Mouse (Mus musculus) kidney, postnatal 0 days (tissue): ENCODE measurements around the gene Tnks2. TPM values are rescaled to one million over a fixed set of nuclear protein-coding genes. Genes with fewer than 3 reads are reported as not detected.

Experiments
- ATAC-seq: fragments of 200-750 bp; cut with Nextera tagmentation; replicated peaks from 2 replicates; pipeline ENCODE4 v1.8.0; 2017; ENCODE audit warnings: low read depth, moderate number of reproducible peaks, moderate TSS enrichment, moderate library complexity; ENCODE audit not compliant: low FRiP score
- DNase-seq: peaks from one replicate; pipeline ENCODE4 v3.0.0-alpha.2; 2016; ENCODE audit warnings: low spot score
- H3K27ac ChIP-seq: fragments of 300-500 bp; sonication (generic); 2 replicates; pipeline ENCODE4 v1.5.1; 2014; ENCODE audit warnings: mild to moderate bottlenecking
- H3K27me3 ChIP-seq: fragments of 300-500 bp; sonication (generic); 2 replicates; pipeline ENCODE4 v1.6.1; 2014; ENCODE audit warnings: low read length, mixed read lengths; ENCODE audit not compliant: insufficient read depth
- H3K36me3 ChIP-seq: fragments of 300-500 bp; sonication (generic); 2 replicates; pipeline ENCODE4 v1.6.1; 2014; ENCODE audit warnings: low read length, mixed read lengths; ENCODE audit not compliant: insufficient read depth
- H3K4me1 ChIP-seq: fragments of 300-500 bp; sonication (generic); replicated peaks from 2 replicates; pipeline ENCODE4 v1.6.1; 2014; ENCODE audit warnings: antibody characterized with exemption, low read length, mixed read lengths; ENCODE audit not compliant: insufficient read depth
- H3K4me2 ChIP-seq: fragments of 300-500 bp; sonication (generic); 2 replicates; pipeline ENCODE4 v1.6.1; 2014; ENCODE audit warnings: mild to moderate bottlenecking, low read length, moderate library complexity, mixed read lengths
- H3K4me3 ChIP-seq: fragments of 300-500 bp; sonication (generic); replicated peaks from 2 replicates; pipeline ENCODE4 v1.5.1; 2014; ENCODE audit warnings: low read depth, low read length
- H3K9ac ChIP-seq: fragments of 300-500 bp; sonication (generic); 2 replicates; pipeline ENCODE4 v1.6.1; 2014; ENCODE audit warnings: low read depth, low read length
- H3K9me3 ChIP-seq: fragments of 300-500 bp; sonication (generic); replicated peaks from 2 replicates; pipeline ENCODE4 v1.6.1; 2016; ENCODE audit warnings: low read length, inconsistent platforms, mixed read lengths
- CTCF ChIP-seq: IDR thresholded peaks from 2 replicates; pipeline ENCODE4 v1.5.1; 2016; ENCODE audit warnings: antibody characterized with exemption, low read depth, mild to moderate bottlenecking, moderate library complexity
- WGBS: fragments of 180-500 bp; shearing (Covaris S2); extraction: QIAGEN DNeasy Blood & Tissue Kit; methylation state at CpG from one replicate; pipeline ENCODE4 v1.1.7; 2014; 5-methylcytosine and 5-hydroxymethylcytosine counted together
- polyA plus RNA-seq: library from polyadenylated mRNA; unstranded; fragments of >200 nt; fragmentation: Nextera tagmentation; extraction: Ambion mirVana; gene quantifications from 2 replicates; pipeline ENCODE4 v1.2.1, GENCODE M21; 2015

The Tnks2 gene
- polyA plus RNA-seq, 1 experiment from 2014 or later: 38.1 TPM

DNA sequence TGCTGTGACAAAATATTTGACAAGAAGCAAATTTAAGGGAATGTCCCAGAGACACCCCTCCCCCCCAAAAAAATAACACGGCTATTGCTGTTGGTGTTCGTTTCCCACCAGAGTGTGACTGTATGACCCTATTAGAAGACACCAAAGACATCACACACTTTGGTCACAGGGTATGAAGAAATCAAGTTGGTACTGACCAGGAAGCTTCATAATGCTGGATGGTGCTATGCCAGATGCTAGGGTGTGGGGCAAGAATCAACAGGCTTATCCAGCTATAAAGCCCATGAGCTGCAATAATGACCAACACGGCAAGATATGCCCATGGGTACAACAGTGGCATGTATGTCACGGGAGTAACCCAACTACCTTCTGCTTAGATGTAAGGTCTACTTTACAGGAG, 11.3 kb upstream of the Tnks2 start:
- Histone ChIP-seq H3K4me1 (0 out of 2 replicates have a peak, but pooled peaks cover 4% of the 10 kb centered on the region), H3K27ac (no peak overlapping the region), H3K36me3 (no peaks in the 10 kb centered on the region), H3K4me2 (no peak overlapping the region), H3K4me3 (no peak overlapping the region), H3K9ac (no peak overlapping the region), H3K9me3 (no peaks in the 10 kb centered on the region), H3K27me3 (no peaks in the 10 kb centered on the region)
- ATAC-seq (no peak), DNase-seq (no peak)
- TF ChIP-seq CTCF: no peak
- 90% methylated on average over 4 of the region's 4 CpGs for WGBS

DNA sequence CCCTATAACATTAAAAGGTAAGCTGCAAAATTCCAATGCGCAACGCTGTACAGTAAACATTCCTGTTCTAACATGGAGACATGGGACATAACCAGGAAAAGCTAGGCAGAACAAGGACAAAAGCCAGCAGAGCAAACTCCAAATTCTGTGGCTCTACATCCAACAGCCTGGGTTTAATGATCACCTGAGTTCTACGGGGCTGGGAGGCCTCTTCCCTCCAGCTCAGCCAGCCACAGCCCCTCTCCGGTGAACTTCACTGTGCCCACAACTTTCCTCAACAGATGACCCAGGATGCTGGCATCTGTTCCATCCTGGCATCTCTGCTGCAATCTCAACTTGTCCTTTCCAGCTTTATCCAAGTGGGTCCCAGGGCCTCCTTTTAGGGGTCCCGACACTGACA, 6.4 kb upstream of the Tnks2 start:
- Histone ChIP-seq H3K4me1 (no peaks in the 10 kb centered on the region), H3K36me3 (no peaks in the 10 kb centered on the region), H3K4me2 (no peak overlapping the region), H3K27ac (no peak overlapping the region), H3K9ac (no peak overlapping the region), H3K9me3 (no peaks in the 10 kb centered on the region), H3K27me3 (no peaks in the 10 kb centered on the region), H3K4me3 (no peak overlapping the region)
- TF ChIP-seq CTCF: no peak
- DNase-seq: no peak
- 83% methylated on average over 5 of the region's 5 CpGs for WGBS
- ATAC-seq: no peak

DNA sequence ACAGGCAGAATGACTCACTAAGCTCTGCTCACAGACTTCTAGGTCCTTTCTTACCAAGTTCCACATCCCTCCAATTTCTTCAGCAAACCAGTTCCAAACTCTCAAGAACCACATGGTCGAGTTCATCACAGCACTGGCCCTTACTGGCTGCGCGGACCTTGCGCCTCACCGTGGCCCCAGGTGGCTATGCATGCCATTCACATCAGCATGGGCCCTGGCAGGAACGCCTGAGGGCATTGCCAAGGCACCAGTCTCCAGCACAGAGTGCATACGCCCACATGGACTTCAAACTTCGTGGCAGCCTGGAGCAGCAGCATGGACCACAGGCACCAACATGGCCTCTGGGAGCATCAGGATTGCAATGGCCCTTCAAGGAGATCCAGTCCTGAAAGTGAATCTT, 5.7 kb upstream of the Tnks2 start:
- DNase-seq (no peak), ATAC-seq (no peak; the same call in 1 of the 2 replicates)
- Histone ChIP-seq H3K4me1 (no peaks in the 10 kb centered on the region), H3K9me3 (no peaks in the 10 kb centered on the region), H3K36me3 (no peaks in the 10 kb centered on the region), H3K27me3 (no peaks in the 10 kb centered on the region), H3K4me3 (no peak overlapping the region), H3K4me2 (no peak overlapping the region), H3K9ac (no peak overlapping the region), H3K27ac (no peak overlapping the region)
- WGBS: 64% methylated on average over 8 of the region's 8 CpGs
- peak; percentile 42; the same call in 1 of the 2 replicates for TF ChIP-seq CTCF

DNA sequence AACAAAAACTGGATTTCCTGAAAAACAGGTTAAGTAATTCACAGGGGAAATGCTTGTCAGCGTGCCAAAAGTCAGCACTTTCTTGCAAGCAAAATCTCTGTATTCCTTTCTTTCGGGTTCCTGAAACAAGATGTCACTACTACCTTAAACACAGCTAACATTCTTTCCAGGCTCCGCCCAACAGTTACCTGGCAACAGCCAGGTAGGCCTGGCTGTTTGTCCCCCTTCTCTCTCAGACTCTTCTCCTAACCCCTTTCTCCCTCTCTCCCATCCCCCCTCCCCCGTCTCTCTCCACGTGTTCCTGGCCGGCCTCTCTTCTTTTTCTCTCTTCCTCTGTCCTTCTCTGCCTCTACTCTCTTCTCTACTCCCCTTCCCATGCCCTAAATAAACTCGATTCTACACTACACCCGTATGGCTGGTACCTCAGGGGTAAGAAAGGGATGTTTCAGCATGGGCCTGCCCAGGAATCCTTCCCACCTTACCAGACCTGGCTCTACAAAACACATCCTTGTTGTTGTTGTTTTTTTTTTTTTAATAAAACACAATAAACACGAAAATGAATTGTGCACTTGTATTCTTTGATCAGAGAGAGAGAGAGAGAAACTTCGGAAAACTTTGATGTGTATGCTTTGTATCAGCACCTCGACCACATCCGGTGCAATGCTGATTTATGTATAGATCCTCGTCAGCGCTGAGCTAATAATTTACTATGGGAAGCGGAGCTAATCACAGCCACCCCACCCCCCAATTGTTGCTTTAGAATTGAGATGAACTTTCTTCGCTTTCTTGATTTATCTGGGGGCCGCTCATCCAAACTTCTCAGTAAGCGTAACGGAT, 863 bp upstream of the Tnks2 start:
- peak; percentile 88 for DNase-seq
- H3K4me3 ChIP-seq: peak overlapping the region; percentile 98
- 4% methylated on average over 19 of the region's 19 CpGs for WGBS
- ATAC-seq: peak; percentile 44; the same call in 1 of the 2 replicates
- H3K4me2 ChIP-seq: peak overlapping the region; percentile 72
- no peaks in the 10 kb centered on the region for H3K36me3 ChIP-seq
- H3K9ac ChIP-seq: peak overlapping the region; percentile 98
- no peaks in the 10 kb centered on the region for H3K27me3 ChIP-seq
- peak overlapping the region; percentile 99 for H3K27ac ChIP-seq
- H3K4me1 ChIP-seq: no peaks in the 10 kb centered on the region; the same call in none of the 2 replicates
- no peak for TF ChIP-seq CTCF
- H3K9me3 ChIP-seq: no peaks in the 10 kb centered on the region

DNA sequence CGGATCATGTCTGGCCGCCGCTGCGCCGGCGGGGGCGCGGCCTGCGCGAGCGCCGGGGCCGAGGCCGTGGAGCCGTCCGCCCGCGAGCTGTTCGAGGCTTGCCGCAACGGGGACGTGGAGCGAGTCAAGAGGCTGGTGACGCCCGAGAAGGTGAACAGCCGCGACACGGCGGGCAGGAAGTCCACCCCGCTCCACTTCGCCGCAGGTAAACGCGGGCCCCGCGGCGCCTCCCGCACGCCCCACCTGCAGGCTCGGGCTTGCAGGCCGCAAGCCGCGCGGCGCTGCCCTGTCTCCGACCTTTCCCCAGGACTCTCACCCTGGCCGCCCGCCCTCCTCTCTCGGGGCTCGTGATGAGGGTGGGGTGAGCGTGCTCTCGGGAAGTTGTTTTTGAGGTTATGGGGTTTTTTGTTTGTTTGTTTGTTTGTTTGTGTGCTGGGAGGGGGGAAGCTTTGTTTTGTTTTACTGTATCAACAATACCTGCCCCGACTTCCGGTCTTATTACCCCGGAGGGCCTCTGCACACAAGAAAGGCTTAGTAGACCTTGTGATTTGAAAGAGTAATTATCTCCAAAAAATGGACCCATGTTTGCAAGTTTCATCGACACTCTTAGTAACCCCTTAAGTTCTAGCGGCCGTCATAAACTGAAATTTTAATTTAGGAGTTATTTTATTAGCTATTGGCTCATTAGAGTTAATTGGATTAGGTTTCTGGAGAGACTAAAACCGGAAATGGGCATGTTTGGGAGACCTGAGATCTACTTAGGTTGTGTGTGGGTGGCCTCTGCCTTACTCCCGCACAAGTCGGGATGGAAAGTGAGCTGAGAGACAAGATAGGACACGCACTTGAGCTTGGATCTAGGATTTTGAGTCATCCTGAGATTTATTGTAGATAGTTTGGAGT, 750 bp downstream of the Tnks2 start:
- no peaks in the 10 kb centered on the region for H3K27me3 ChIP-seq
- under 1% methylated on average over 59 of the region's 62 CpGs for WGBS
- ATAC-seq (peak; percentile 57), DNase-seq (peak; percentile 68)
- no peaks in the 10 kb centered on the region for H3K9me3 ChIP-seq
- TF ChIP-seq CTCF: no peak
- H3K27ac ChIP-seq: peak overlapping the region; percentile 99
- no peaks in the 10 kb centered on the region; the same call in none of the 2 replicates for H3K4me1 ChIP-seq
- H3K4me3 ChIP-seq: peak overlapping the region; percentile 98
- 0 out of 2 replicates have a peak, but pooled peaks cover 4% of the 10 kb centered on the region for H3K36me3 ChIP-seq
- H3K9ac ChIP-seq: peak overlapping the region; percentile 98
- H3K4me2 ChIP-seq: peak overlapping the region; percentile 72

DNA sequence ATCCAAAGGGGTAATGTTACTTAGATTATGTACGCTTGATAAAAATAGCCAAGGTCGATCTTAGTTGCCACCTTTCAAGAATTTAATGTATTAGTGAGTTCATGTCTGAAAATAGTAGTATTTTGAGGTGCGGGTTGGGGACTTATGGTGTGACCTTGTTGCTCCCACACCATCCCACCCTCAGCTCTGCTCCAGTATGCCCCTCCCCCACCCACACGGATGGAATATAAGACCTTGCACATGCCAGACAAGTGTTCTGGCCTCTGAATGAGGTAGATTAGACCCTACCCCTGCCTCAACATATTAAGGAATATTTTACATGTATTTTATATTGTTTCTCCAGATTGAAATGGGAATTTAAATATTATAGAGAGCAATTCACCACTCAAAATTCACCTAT, 2.0 kb downstream of the Tnks2 start:
- peak overlapping the region; percentile 98 for H3K4me3 ChIP-seq
- H3K4me2 ChIP-seq: peak overlapping the region; percentile 72
- H3K27me3 ChIP-seq: no peaks in the 10 kb centered on the region
- H3K9me3 ChIP-seq: no peaks in the 10 kb centered on the region
- DNase-seq (no peak), ATAC-seq (no peak)
- 35% methylated on average over 4 of the region's 4 CpGs for WGBS
- peak overlapping the region; percentile 14; the same call in 1 of the 2 replicates for H3K9ac ChIP-seq
- no peak overlapping the region for H3K27ac ChIP-seq
- no peak for TF ChIP-seq CTCF
- H3K36me3 ChIP-seq: peaks cover 4% of the 10 kb centered on the region; the same call in 1 of the 2 replicates
- no peaks in the 10 kb centered on the region; the same call in none of the 2 replicates for H3K4me1 ChIP-seq
